Mouse (Mus musculus): ENCODE results near the gene Sp1. TPM values are rescaled to one million over a fixed set of nuclear protein-coding genes. Genes with fewer than 3 reads are reported as not detected.

The Sp1 gene
- polyA plus RNA-seq, 1 experiment: 3.9 TPM

DNA sequence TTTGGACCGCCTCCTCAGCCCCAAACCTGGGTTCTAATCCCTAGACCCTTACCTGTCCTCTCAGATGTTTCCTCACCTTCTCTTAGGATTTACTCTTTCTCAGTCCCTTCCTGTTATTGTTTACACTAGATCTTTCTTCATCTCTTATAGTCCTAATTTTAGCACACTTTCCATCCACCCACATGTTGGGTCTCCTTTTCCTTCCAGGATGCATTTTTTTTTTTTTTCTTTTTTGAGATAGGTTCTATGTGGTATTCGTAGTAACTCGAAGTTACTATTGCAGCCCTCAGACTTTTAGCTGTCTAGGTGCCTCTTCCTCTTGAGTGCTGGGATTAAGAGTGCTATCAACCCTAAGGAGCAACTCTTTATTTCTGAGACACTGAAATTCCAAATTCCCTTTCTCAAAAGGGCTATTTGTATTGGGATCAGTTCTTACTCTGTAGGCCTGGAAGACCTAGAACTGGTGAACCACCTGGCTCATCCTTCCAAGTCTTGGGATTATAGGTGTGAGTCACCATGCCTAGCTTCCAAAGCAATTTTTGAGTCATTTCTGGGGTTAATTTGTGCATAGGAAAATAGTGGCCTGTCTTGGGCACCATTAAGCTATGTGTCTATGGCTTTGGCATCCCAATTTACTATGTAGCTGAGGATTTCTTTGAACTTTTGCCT is 1.1 kb downstream of the Sp1 start:
- H3K4me1 ChIP-seq: peaks cover 62% of the 10 kb centered on the region
- no peak for TF ChIP-seq FLI1 (IDR thresholded peaks at IDR 0.05; ENCODE audit: low read length)
- TF ChIP-seq GATA1 (IDR thresholded peaks at IDR 0.05; ENCODE audit: borderline replicate concordance, low read length): no peak
- no peaks in the 10 kb centered on the region for H3K9me3 ChIP-seq

DNA sequence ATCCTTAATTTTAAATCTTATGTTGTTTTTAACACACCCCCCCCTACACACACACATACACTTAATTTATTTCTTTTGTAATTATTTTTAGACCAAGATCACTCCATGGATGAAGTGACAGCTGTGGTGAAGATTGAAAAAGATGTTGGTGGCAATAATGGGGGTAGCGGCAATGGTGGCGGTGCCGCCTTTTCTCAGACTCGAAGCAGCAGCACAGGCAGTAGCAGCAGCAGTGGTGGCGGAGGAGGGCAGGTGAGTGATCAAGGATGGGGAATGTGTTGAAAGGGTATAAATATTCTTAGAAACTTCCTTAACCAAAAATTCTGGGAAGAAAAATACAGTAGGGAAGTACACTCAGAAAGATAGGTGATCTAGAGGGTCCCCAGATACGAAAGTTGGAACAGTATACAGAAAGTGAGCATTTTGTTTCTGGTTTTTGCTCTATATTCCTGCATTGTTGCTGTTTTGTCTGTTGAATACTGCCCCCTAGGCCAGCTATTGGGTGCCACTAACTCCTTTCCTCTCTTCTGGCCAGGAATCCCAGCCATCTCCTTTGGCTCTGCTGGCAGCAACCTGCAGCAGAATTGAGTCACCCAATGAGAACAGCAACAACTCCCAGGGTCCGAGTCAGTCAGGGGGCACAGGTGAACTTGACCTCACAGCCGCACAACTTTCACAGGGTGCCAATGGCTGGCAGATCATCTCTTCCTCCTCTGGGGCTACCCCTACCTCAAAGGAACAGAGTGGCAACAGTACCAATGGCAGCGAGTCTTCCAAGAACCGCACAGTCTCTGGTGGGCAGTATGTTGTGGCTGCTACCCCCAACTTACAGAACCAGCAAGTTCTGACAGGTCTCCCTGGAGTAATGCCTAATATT is 2.0 kb downstream of the Sp1 start:
- H3K4me1 ChIP-seq: peaks cover 62% of the 10 kb centered on the region
- H3K4me3 ChIP-seq (replicated peaks): peak overlapping the region; percentile 64
- no peaks in the 10 kb centered on the region for H3K27me3 ChIP-seq (replicated peaks)
- TF ChIP-seq GATA1 (IDR thresholded peaks at IDR 0.05; ENCODE audit: borderline replicate concordance, low read length) (no peak), FLI1 (IDR thresholded peaks at IDR 0.05; ENCODE audit: low read length) (no peak)
- H3K36me3 ChIP-seq (replicated peaks; ENCODE audit: low read length): peaks cover 56% of the 10 kb centered on the region
- no peaks in the 10 kb centered on the region for H3K9me3 ChIP-seq

More for the DNA sequence above, 1.1 kb downstream of the Sp1 start:
- H3K4me3 ChIP-seq (replicated peaks): peak overlapping the region; percentile 96
- no peaks in the 10 kb centered on the region for H3K27me3 ChIP-seq (replicated peaks)
- peaks cover 47% of the 10 kb centered on the region for H3K36me3 ChIP-seq (replicated peaks; ENCODE audit: low read length)

DNA sequence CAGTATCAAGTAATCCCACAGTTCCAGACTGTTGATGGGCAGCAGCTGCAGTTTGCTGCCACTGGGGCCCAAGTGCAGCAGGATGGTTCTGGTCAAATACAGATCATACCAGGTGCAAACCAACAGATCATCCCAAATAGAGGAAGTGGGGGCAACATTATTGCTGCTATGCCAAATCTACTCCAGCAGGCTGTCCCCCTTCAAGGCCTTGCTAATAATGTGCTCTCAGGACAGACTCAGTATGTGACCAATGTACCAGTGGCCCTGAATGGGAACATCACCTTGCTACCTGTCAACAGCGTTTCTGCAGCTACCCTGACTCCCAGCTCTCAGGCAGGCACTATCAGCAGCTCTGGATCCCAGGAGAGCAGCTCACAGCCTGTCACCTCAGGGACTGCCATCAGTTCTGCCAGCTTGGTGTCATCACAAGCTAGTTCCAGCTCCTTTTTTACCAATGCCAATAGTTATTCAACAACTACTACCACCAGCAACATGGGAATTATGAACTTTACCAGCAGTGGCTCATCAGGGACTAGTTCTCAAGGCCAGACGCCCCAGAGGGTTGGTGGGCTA is 2.7 kb downstream of the Sp1 start:
- peaks cover 62% of the 10 kb centered on the region for H3K36me3 ChIP-seq (replicated peaks; ENCODE audit: low read length)
- TF ChIP-seq GATA1 (IDR thresholded peaks at IDR 0.05; ENCODE audit: borderline replicate concordance, low read length) (no peak), FLI1 (IDR thresholded peaks at IDR 0.05; ENCODE audit: low read length) (no peak)

DNA sequence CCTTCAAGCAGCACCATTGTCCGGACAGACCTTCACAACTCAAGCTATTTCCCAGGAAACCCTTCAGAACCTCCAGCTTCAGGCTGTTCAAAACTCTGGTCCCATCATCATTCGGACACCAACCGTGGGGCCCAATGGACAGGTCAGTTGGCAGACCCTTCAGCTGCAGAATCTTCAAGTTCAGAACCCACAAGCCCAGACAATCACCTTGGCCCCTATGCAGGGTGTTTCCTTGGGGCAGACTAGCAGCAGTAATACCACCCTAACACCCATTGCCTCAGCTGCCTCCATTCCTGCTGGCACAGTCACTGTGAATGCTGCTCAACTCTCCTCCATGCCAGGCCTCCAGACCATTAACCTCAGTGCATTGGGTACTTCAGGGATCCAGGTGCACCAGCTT is 3.3 kb downstream of the Sp1 start:
- Histone ChIP-seq H3K4me3 (replicated peaks) (peak overlapping the region; percentile 81), H3K9me3 (no peaks in the 10 kb centered on the region), H3K27me3 (replicated peaks) (no peaks in the 10 kb centered on the region), H3K36me3 (replicated peaks; ENCODE audit: low read length) (peaks cover 66% of the 10 kb centered on the region), H3K4me1 (peaks cover 66% of the 10 kb centered on the region)
- TF ChIP-seq FLI1 (IDR thresholded peaks at IDR 0.05; ENCODE audit: low read length): no peak
- TF ChIP-seq GATA1 (IDR thresholded peaks at IDR 0.05; ENCODE audit: borderline replicate concordance, low read length): no peak

More for the DNA sequence above, 2.7 kb downstream of the Sp1 start:
- H3K27me3 ChIP-seq (replicated peaks): no peaks in the 10 kb centered on the region
- H3K4me3 ChIP-seq (replicated peaks): peak overlapping the region; percentile 58
- H3K9me3 ChIP-seq: no peaks in the 10 kb centered on the region
- H3K4me1 ChIP-seq: peaks cover 65% of the 10 kb centered on the region

DNA sequence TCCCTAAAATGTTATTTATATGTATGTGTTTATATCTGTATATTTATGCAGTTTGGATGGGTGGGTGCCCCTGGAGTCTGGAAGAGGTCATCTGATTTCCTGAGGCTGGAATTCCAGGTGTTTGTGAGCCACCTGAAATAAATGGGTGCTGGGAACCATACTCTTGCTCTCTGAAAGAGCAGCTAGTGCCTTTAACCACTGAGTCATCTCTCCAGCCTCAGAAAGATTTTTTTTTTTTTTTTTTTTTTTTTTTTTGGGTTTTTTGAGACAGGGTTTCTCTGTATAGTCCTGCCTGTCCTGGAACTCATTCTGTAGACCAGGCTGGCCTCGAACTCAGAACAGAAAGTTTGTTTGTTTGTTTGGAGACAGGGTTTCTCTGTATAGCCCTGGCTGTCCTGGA is 5.1 kb downstream of the Sp1 start:
- Histone ChIP-seq H3K27me3 (replicated peaks) (no peaks in the 10 kb centered on the region), H3K9me3 (no peaks in the 10 kb centered on the region), H3K4me3 (replicated peaks) (no peak overlapping the region), H3K36me3 (replicated peaks; ENCODE audit: low read length) (peaks cover 74% of the 10 kb centered on the region), H3K4me1 (peaks cover 61% of the 10 kb centered on the region)
- TF ChIP-seq FLI1 (IDR thresholded peaks at IDR 0.05; ENCODE audit: low read length) (no peak), GATA1 (IDR thresholded peaks at IDR 0.05; ENCODE audit: borderline replicate concordance, low read length) (no peak)

DNA sequence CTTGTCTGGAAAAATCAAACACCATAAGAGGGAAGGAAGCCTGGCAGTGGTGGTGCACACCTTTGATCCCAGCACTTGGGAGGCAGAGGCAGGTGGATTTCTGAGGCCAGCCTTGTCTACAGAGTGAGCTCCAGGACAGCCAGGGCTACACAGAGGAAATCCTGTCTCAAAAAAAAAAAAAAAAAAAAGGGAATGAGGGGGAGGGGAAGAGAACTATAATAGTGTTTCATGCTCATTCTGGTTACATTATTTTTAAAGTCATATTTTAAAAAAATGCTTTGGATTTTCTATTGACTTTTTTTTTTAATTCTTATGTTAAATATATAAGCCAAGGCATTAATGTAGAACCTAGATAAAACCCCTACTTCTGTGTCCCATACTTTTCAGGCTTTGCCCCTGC is 7.7 kb downstream of the Sp1 start:
- Histone ChIP-seq H3K4me3 (replicated peaks) (no peak overlapping the region), H3K9me3 (no peaks in the 10 kb centered on the region), H3K27me3 (replicated peaks) (no peaks in the 10 kb centered on the region), H3K4me1 (peaks cover 50% of the 10 kb centered on the region), H3K36me3 (replicated peaks; ENCODE audit: low read length) (peaks cover 70% of the 10 kb centered on the region)
- TF ChIP-seq GATA1 (IDR thresholded peaks at IDR 0.05; ENCODE audit: borderline replicate concordance, low read length): no peak
- TF ChIP-seq FLI1 (IDR thresholded peaks at IDR 0.05; ENCODE audit: low read length): no peak

DNA sequence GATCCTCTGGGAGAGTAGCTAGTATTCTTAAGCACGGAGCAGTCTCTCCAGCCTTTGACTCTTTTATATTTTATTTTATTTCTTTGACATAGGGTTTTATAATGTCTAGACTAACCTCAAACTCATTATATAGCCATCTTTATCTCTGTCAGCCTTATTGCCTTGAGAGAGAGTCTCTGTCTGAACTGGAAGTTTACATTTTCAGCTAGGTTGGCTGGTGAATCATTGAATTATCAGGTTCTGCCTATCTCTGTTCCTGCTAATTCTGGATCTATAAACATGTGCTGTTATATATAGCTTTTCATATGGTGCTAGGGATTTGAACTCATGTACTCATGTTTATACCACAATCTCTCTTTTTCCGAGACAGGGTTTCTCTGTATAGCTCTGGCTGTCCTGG is 11.6 kb downstream of the Sp1 start:
- TF ChIP-seq FLI1 (IDR thresholded peaks at IDR 0.05; ENCODE audit: low read length): no peak
- TF ChIP-seq GATA1 (IDR thresholded peaks at IDR 0.05; ENCODE audit: borderline replicate concordance, low read length): no peak
- Histone ChIP-seq H3K36me3 (replicated peaks; ENCODE audit: low read length) (peaks cover 49% of the 10 kb centered on the region), H3K27me3 (replicated peaks) (no peaks in the 10 kb centered on the region), H3K4me1 (peaks cover 35% of the 10 kb centered on the region), H3K4me3 (replicated peaks) (no peak overlapping the region), H3K9me3 (no peaks in the 10 kb centered on the region)

DNA sequence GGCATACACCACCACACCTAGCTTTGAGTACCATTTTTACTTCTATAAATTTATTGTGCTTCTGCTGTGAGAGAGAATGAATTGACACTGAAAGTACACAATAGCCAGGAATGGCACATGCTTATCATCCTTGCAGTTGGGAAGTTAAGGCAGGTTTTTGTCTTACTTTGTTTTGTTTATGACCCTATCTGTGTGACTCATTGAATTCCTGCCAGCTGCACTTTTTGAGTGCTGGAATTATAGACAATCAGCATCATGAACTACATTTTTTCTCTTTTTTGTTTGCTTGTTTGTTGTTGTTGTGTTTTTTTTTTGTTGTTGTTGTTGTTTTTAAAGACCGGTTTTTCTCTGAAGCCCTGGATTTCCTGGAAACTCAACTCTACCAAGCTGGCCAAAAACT is 15.0 kb downstream of the Sp1 start:
- Histone ChIP-seq H3K9me3 (no peaks in the 10 kb centered on the region), H3K27me3 (replicated peaks) (no peaks in the 10 kb centered on the region), H3K36me3 (replicated peaks; ENCODE audit: low read length) (peaks cover 56% of the 10 kb centered on the region), H3K4me3 (replicated peaks) (no peak overlapping the region), H3K4me1 (peaks cover 35% of the 10 kb centered on the region)
- TF ChIP-seq FLI1 (IDR thresholded peaks at IDR 0.05; ENCODE audit: low read length): no peak
- no peak for TF ChIP-seq GATA1 (IDR thresholded peaks at IDR 0.05; ENCODE audit: borderline replicate concordance, low read length)

DNA sequence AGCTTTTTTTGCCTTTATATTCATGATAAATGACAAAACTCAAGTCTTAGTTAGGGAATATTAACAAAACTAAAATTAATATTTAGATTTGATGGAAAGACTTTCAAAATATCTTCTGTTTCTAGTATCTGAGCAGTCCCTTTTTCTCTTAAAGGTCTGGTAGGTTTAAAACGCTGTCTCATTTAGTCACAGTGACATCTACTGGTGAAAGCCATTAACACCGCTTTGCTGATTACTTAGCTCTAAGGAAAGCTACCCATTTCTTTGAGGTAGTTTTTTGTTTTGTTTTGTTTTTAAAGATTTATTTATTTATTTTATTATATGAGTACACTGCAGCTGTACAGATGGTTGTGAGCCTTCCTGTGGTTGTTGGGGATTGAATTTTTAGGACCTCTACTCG is 15.5 kb downstream of the Sp1 start:
- no peak overlapping the region for H3K4me3 ChIP-seq (replicated peaks)
- H3K4me1 ChIP-seq: peaks cover 35% of the 10 kb centered on the region
- H3K9me3 ChIP-seq: no peaks in the 10 kb centered on the region
- H3K36me3 ChIP-seq (replicated peaks; ENCODE audit: low read length): peaks cover 59% of the 10 kb centered on the region
- TF ChIP-seq FLI1 (IDR thresholded peaks at IDR 0.05; ENCODE audit: low read length) (no peak), GATA1 (IDR thresholded peaks at IDR 0.05; ENCODE audit: borderline replicate concordance, low read length) (no peak)
- H3K27me3 ChIP-seq (replicated peaks): no peaks in the 10 kb centered on the region
